Mouse (Mus musculus) heart, postnatal 0 days (tissue): ENCODE measurements around the gene Chtf18.

ENCODE experiments used
- CTCF ChIP-seq: IDR thresholded peaks from 2 replicates; pipeline ENCODE4 v1.5.1; 2016; ENCODE audit warnings: antibody characterized with exemption, control low read depth, low read depth
- EP300 ChIP-seq: IDR thresholded peaks from 2 replicates; pipeline ENCODE4 v1.6.1; 2016; ENCODE audit warnings: antibody characterized with exemption, low read depth

- TF ChIP-seq EP300 (no peak), CTCF (no peak)
Measured at GRCm38 (mm10) chr17:25681636-25682035, 45.6 kb downstream of the Chtf18 start.
